Mouse (Mus musculus): Measurements from ENCODE around the gene Notch2. TPM values are rescaled to one million over a fixed set of nuclear protein-coding genes. Genes with fewer than 3 reads are reported as not detected.

Gene Notch2
- polyA plus RNA-seq, 1 experiment = 22.9 TPM

DNA sequence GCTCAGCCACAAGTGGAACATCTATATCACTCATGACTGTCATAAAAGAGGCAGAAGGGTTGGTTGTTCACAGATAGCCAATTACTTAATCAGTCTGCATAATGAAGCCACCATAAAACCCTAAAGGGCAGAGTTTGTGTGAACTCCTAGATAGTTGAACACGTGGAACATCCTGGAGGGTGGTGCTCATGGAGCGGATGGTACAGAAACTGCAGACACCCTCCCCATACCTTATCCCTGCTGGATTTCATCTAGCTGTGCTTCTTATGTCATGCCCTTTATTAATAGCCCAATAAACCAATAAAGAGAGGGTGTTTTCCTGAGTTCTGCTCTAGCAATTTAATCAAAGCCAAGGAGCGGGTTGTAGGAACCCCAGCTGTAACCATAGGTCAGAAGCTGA lies 174.4 kb downstream of the Notch2 start:
- 83% methylated on average over 3 of the region's 3 CpGs for WGBS
- H3K4me3 ChIP-seq (replicated peaks; ENCODE audit: control insufficient read depth, low read depth, low read length) = no peak overlapping the region
- no peak overlapping the region for H3K27ac ChIP-seq (ENCODE audit: control insufficient read depth, insufficient read depth, low read depth, low read length, poor library complexity)
- TF ChIP-seq CTCF (IDR thresholded peaks at IDR 0.05; ENCODE audit: control insufficient read depth, insufficient read depth, low read length) = no peak
- no peak for TF ChIP-seq POLR2A (IDR thresholded peaks at IDR 0.05; ENCODE audit: borderline replicate concordance, control insufficient read depth, low read depth, low read length)
- H3K4me1 ChIP-seq (ENCODE audit: control insufficient read depth, insufficient read depth, low read length) = no peaks in the 10 kb centered on the region

DNA sequence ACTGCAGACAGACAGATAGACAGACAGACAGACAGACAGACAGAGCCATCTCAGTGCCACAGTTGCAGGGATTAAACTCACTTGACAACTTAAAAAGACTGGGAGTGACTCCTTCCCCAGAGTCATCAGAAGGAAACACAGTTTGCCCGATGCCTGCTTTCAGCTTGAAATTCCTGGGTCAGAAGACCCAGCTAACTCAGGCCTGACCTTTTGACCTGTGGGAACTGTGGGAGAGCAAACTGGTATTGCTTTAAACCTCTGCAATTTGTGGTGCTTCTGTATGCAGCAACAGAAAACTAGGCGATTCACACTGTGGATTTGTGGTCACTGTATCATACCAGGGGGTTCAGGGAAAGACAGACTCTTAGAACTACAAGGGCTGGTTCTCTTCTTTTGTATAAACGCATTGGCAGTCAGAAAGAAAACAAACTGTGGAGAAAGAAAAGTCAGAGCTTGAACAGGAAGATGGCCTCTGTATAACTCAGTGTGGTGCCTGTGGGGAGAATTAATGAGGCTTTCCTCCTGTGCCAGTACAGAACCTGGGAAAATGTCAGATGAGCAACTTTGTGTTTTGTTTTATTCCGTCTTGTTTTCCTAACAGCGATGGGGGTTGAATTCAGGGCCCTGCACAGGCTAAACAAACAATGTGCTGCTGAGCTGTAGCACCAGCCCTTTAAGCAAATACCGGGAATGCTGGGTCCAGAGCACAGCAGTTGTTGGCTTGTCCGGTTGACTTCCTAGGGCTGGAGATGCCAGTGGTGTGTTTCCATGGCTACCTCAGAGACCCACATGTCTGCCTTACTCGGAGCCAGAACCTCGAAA lies 184.6 kb downstream of the Notch2 start:
- no peaks in the 10 kb centered on the region for H3K4me1 ChIP-seq (ENCODE audit: control insufficient read depth, insufficient read depth, low read length)
- WGBS = 70% methylated on average over 9 of the region's 9 CpGs
- H3K4me3 ChIP-seq (replicated peaks; ENCODE audit: control insufficient read depth, low read depth, low read length) = no peak overlapping the region
- TF ChIP-seq POLR2A (IDR thresholded peaks at IDR 0.05; ENCODE audit: borderline replicate concordance, control insufficient read depth, low read depth, low read length) = no peak
- H3K27ac ChIP-seq (ENCODE audit: control insufficient read depth, insufficient read depth, low read depth, low read length, poor library complexity) = 0 out of 2 replicates have a peak overlapping the region, but pooled peaks have one; percentile 21

DNA sequence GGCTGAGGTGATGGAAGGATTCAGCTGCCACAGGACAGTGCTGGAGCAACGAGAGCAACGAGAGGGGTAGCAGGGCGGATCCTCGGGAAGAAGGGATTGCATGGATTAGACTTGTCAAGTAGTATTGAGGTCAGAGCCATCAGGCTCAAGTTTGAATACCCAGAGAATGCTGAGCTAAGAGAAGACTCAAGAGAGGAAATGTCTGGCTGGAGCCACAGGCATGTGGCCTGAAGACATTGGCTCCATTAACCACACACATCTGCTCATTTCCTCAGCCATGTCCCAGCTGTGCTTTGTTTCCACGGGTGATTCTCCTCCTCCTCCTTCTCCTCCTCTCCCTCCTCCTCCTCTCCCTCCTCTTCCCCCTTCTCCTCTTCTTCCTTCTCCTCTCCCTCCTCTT lies 186.4 kb downstream of the Notch2 start:
- Histone ChIP-seq H3K27ac (ENCODE audit: control insufficient read depth, insufficient read depth, low read depth, low read length, poor library complexity) (no peak overlapping the region), H3K4me1 (ENCODE audit: control insufficient read depth, insufficient read depth, low read length) (no peaks in the 10 kb centered on the region), H3K4me3 (replicated peaks; ENCODE audit: control insufficient read depth, low read depth, low read length) (no peak overlapping the region)
- no peak for TF ChIP-seq POLR2A (IDR thresholded peaks at IDR 0.05; ENCODE audit: borderline replicate concordance, control insufficient read depth, low read depth, low read length)
- TF ChIP-seq CTCF (IDR thresholded peaks at IDR 0.05; ENCODE audit: control insufficient read depth, insufficient read depth, low read length) = no peak
- WGBS = 47% methylated on average over 5 of the region's 5 CpGs

Other genes starting within 250 kb of the Notch2 start
- 7.5 and 12.7 TPM in 2 replicates for gene Pde4dip, start 124.8 kb upstream of the Notch2 start, polyA plus RNA-seq (2011; ENCODE audit: insufficient read depth, insufficient read length, low replicate concordance, missing spikeins)
- gene Sec22b, start 112.3 kb upstream of the Notch2 start, polyA plus RNA-seq (2011; ENCODE audit: insufficient read depth, insufficient read length, low replicate concordance, missing spikeins) = 28.6 and 45.3 TPM in 2 replicates
- gene Adam30, start 147.1 kb downstream of the Notch2 start, polyA plus RNA-seq (2011; ENCODE audit: insufficient read depth, insufficient read length, low replicate concordance, missing spikeins) = not detected in 2 replicates
- gene Reg4, start 208.6 kb downstream of the Notch2 start, polyA plus RNA-seq (2011; ENCODE audit: insufficient read depth, insufficient read length, low replicate concordance, missing spikeins) = not detected in 2 replicates

All from bone marrow, adult 2 months (tissue).